Mouse (Mus musculus) limb, embryonic 11.5 days (tissue): ENCODE measurements around the gene Stx8. TPM values are rescaled to one million over a fixed set of nuclear protein-coding genes. Genes with fewer than 3 reads are reported as not detected.

Experiments used
- ATAC-seq: fragments of 200-750 bp; cut with Nextera tagmentation; 2 replicates; pipeline ENCODE4 v1.8.0; 2017; ENCODE audit warnings: low read depth; ENCODE audit not compliant: insufficient number of reproducible peaks, low FRiP score, low TSS enrichment
- DNase-seq: peaks from one replicate; pipeline ENCODE4 v3.0.0-alpha.2; 2015; ENCODE audit warnings: low spot score
- H3K27ac ChIP-seq: fragments of 300-500 bp; sonication (generic); replicated peaks from 2 replicates; pipeline ENCODE4 v1.5.1; 2014; ENCODE audit warnings: low read depth, mild to moderate bottlenecking, low read length
- H3K27me3 ChIP-seq: fragments of 300-500 bp; sonication (generic); 2 replicates; pipeline ENCODE4 v1.6.1; 2014; ENCODE audit warnings: mild to moderate bottlenecking, low read length, mixed read lengths; ENCODE audit not compliant: control insufficient read depth, insufficient read depth
- H3K36me3 ChIP-seq: fragments of 300-500 bp; sonication (generic); 2 replicates; pipeline ENCODE4 v1.6.1; 2014; ENCODE audit warnings: mild to moderate bottlenecking, low read length, moderate library complexity, mixed read lengths; ENCODE audit not compliant: control insufficient read depth, insufficient read depth
- H3K4me1 ChIP-seq: fragments of 300-500 bp; sonication (generic); 2 replicates; pipeline ENCODE4 v1.6.1; 2014; ENCODE audit warnings: low read length, mixed read lengths; ENCODE audit not compliant: control insufficient read depth, insufficient read depth
- H3K4me2 ChIP-seq: fragments of 300-500 bp; sonication (generic); 2 replicates; pipeline ENCODE4 v1.6.1; 2014; ENCODE audit warnings: low read depth, mild to moderate bottlenecking, moderate library complexity; ENCODE audit not compliant: severe bottlenecking
- H3K4me3 ChIP-seq: fragments of 300-500 bp; sonication (generic); 2 replicates; pipeline ENCODE4 v1.5.1; 2014; ENCODE audit warnings: low read depth, low read length
- H3K9ac ChIP-seq: fragments of 300-500 bp; sonication (generic); 2 replicates; pipeline ENCODE4 v1.6.1; 2014; ENCODE audit warnings: mild to moderate bottlenecking, low read length
- H3K9me3 ChIP-seq: fragments of 300-500 bp; sonication (generic); 2 replicates; pipeline ENCODE4 v1.6.1; 2016; ENCODE audit warnings: low read length; ENCODE audit not compliant: control insufficient read depth
- WGBS: fragments of 180-500 bp; shearing (Covaris S2); extraction: QIAGEN DNeasy Blood & Tissue Kit; methylation state at CpG from one replicate; pipeline ENCODE4 v1.1.7; 2014; 5-methylcytosine and 5-hydroxymethylcytosine counted together
- polyA plus RNA-seq: library from polyadenylated mRNA; unstranded; fragments of >200 nt; fragmentation: Nextera tagmentation; extraction: Ambion mirVana; gene quantifications from 2 replicates; pipeline ENCODE4 v1.2.1, GENCODE M21; 2014

Gene Stx8
- polyA plus RNA-seq, 1 experiment from 2014 or later = 49.8 TPM

- H3K9me3 ChIP-seq = no peaks in the 10 kb centered on the region
- ATAC-seq = no peak
- no peak overlapping the region for H3K27ac ChIP-seq
- 94% methylated on average over 5 of the region's 5 CpGs for WGBS
- H3K27me3 ChIP-seq = no peaks in the 10 kb centered on the region
- DNase-seq = no peak
- no peak overlapping the region for H3K4me2 ChIP-seq
- H3K4me1 ChIP-seq = peaks cover 8% of the 10 kb centered on the region
- no peak overlapping the region for H3K9ac ChIP-seq
- no peaks in the 10 kb centered on the region for H3K36me3 ChIP-seq
- no peak overlapping the region for H3K4me3 ChIP-seq
Measured at GRCm38 (mm10) chr11:68231558-68231957, 265.6 kb downstream of the Stx8 start.

- Histone ChIP-seq H3K4me1 (peaks cover 8% of the 10 kb centered on the region), H3K4me3 (no peak overlapping the region), H3K27ac (no peak overlapping the region), H3K4me2 (no peak overlapping the region), H3K36me3 (no peaks in the 10 kb centered on the region), H3K9ac (no peak overlapping the region), H3K9me3 (no peaks in the 10 kb centered on the region), H3K27me3 (no peaks in the 10 kb centered on the region; the same call in 1 of the 2 replicates)
- DNase-seq (no peak), ATAC-seq (no peak)
- 82% methylated on average over 9 of the region's 9 CpGs for WGBS
Measured at GRCm38 (mm10) chr11:68233469-68233965, 267.5 kb downstream of the Stx8 start.

- 16% methylated on average over 5 of the region's 5 CpGs for WGBS
Measured at GRCm38 (mm10) chr11:68239756-68240155, 273.8 kb downstream of the Stx8 start.

GRCm38 (mm10) chr11:68244254-68244991, 278.4 kb downstream of the Stx8 start:
- H3K9ac ChIP-seq = no peak overlapping the region
- WGBS = 81% methylated on average over 16 of the region's 16 CpGs
- ATAC-seq = no peak
- no peak overlapping the region for H3K27ac ChIP-seq
- H3K4me1 ChIP-seq = peaks cover 2% of the 10 kb centered on the region; the same call in 1 of the 2 replicates
- H3K27me3 ChIP-seq = no peaks in the 10 kb centered on the region
- no peaks in the 10 kb centered on the region for H3K36me3 ChIP-seq
- H3K9me3 ChIP-seq = no peaks in the 10 kb centered on the region
- no peak overlapping the region for H3K4me2 ChIP-seq
- no peak overlapping the region for H3K4me3 ChIP-seq
- DNase-seq = no peak

More at GRCm38 (mm10) chr11:68239756-68240155, 273.8 kb downstream of the Stx8 start:
- Histone ChIP-seq H3K4me2 (no peak overlapping the region), H3K9me3 (no peaks in the 10 kb centered on the region), H3K36me3 (no peaks in the 10 kb centered on the region), H3K27ac (no peak overlapping the region), H3K4me1 (peaks cover 4% of the 10 kb centered on the region; the same call in 1 of the 2 replicates), H3K4me3 (no peak overlapping the region), H3K27me3 (no peaks in the 10 kb centered on the region; the same call in 1 of the 2 replicates), H3K9ac (no peak overlapping the region)
- ATAC-seq (no peak), DNase-seq (no peak)

GRCm38 (mm10) chr11:68244992-68245261, 278.9 kb downstream of the Stx8 start:
- no peaks in the 10 kb centered on the region for H3K4me1 ChIP-seq
- no peak overlapping the region for H3K9ac ChIP-seq
- no peak overlapping the region for H3K4me2 ChIP-seq
- H3K27ac ChIP-seq = no peak overlapping the region
- WGBS = 86% methylated on average over 5 of the region's 5 CpGs
- ATAC-seq = no peak
- DNase-seq = no peak
- H3K36me3 ChIP-seq = no peaks in the 10 kb centered on the region
- H3K4me3 ChIP-seq = no peak overlapping the region
- H3K27me3 ChIP-seq = no peaks in the 10 kb centered on the region
- H3K9me3 ChIP-seq = no peaks in the 10 kb centered on the region

GRCm38 (mm10) chr11:68247897-68248296, 281.9 kb downstream of the Stx8 start:
- 62% methylated on average over 6 of the region's 6 CpGs for WGBS
- Histone ChIP-seq H3K4me2 (no peak overlapping the region), H3K9me3 (no peaks in the 10 kb centered on the region), H3K4me1 (no peaks in the 10 kb centered on the region), H3K36me3 (no peaks in the 10 kb centered on the region), H3K9ac (no peak overlapping the region), H3K4me3 (no peak overlapping the region), H3K27ac (no peak overlapping the region), H3K27me3 (no peaks in the 10 kb centered on the region)
- no peak for DNase-seq
- ATAC-seq = no peak

GRCm38 (mm10) chr11:68250106-68250505, 284.1 kb downstream of the Stx8 start:
- DNase-seq (no peak), ATAC-seq (no peak)
- Histone ChIP-seq H3K36me3 (no peaks in the 10 kb centered on the region), H3K9ac (no peak overlapping the region), H3K4me2 (no peak overlapping the region), H3K27me3 (no peaks in the 10 kb centered on the region), H3K4me1 (no peaks in the 10 kb centered on the region), H3K9me3 (no peaks in the 10 kb centered on the region), H3K27ac (no peak overlapping the region), H3K4me3 (no peak overlapping the region)
- 86% methylated on average over 6 of the region's 6 CpGs for WGBS

- H3K9ac ChIP-seq = no peak overlapping the region
- H3K9me3 ChIP-seq = no peaks in the 10 kb centered on the region
Measured at GRCm38 (mm10) chr11:68253531-68253930, 287.5 kb downstream of the Stx8 start.

More at GRCm38 (mm10) chr11:68253531-68253930, 287.5 kb downstream of the Stx8 start:
- Histone ChIP-seq H3K4me3 (no peak overlapping the region), H3K27ac (no peak overlapping the region), H3K27me3 (no peaks in the 10 kb centered on the region), H3K36me3 (no peaks in the 10 kb centered on the region), H3K4me1 (no peaks in the 10 kb centered on the region), H3K4me2 (no peak overlapping the region)
- 53% methylated on average over 7 of the region's 7 CpGs for whole genome bisulfite sequencing
- DNase-seq = no peak
- ATAC-seq = no peak
